Mouse (Mus musculus): Measurements from ENCODE around the gene Borcs5.
"Not testable (repeated sequence)": the region's sequence is repeated elsewhere in the genome, so short reads cannot be mapped to it uniquely, and the experiment has no call there.

Gene Borcs5

GRCm38 (mm10) chr6:134673712-134674111 lies 34.4 kb downstream of the Borcs5 start:
- DNase-seq (ENCODE audit: low spot score) = not testable (repeated sequence)

- no peak for DNase-seq (ENCODE audit: low spot score)
Observed at GRCm38 (mm10) chr6:134677504-134677903, 38.2 kb downstream of the Borcs5 start.

- no peak for DNase-seq (ENCODE audit: low spot score)
Observed at GRCm38 (mm10) chr6:134678037-134678436, 38.7 kb downstream of the Borcs5 start.

- not testable (repeated sequence) for DNase-seq (ENCODE audit: low spot score)
Observed at GRCm38 (mm10) chr6:134679330-134679729, 40.0 kb downstream of the Borcs5 start.

- DNase-seq (ENCODE audit: low spot score) = no peak
Observed at GRCm38 (mm10) chr6:134684354-134684915, 45.1 kb downstream of the Borcs5 start.

GRCm38 (mm10) chr6:134685040-134685439 lies 45.7 kb downstream of the Borcs5 start:
- DNase-seq (ENCODE audit: low spot score) = no peak

- no peak for DNase-seq (ENCODE audit: low spot score)
Observed at GRCm38 (mm10) chr6:134685515-134685914, 46.2 kb downstream of the Borcs5 start.

- no peak for DNase-seq (ENCODE audit: low spot score)
Observed at GRCm38 (mm10) chr6:134694498-134694897, 55.2 kb downstream of the Borcs5 start.

GRCm38 (mm10) chr6:134694988-134695387 lies 55.7 kb downstream of the Borcs5 start:
- DNase-seq (ENCODE audit: low spot score) = no peak

GRCm38 (mm10) chr6:134695625-134696024 lies 56.3 kb downstream of the Borcs5 start:
- no peak for DNase-seq (ENCODE audit: low spot score)

GRCm38 (mm10) chr6:134696146-134696545 lies 56.8 kb downstream of the Borcs5 start:
- DNase-seq (ENCODE audit: low spot score) = no peak

GRCm38 (mm10) chr6:134696554-134696953 lies 57.2 kb downstream of the Borcs5 start:
- no peak for DNase-seq (ENCODE audit: low spot score)

GRCm38 (mm10) chr6:134698243-134698642 lies 58.9 kb downstream of the Borcs5 start:
- DNase-seq (ENCODE audit: low spot score) = no peak

- DNase-seq (ENCODE audit: low spot score) = no peak
Observed at GRCm38 (mm10) chr6:134700451-134701210, 61.3 kb downstream of the Borcs5 start.

- DNase-seq (ENCODE audit: low spot score) = no peak
Observed at GRCm38 (mm10) chr6:134701211-134701602, 61.9 kb downstream of the Borcs5 start.

- no peak for DNase-seq (ENCODE audit: low spot score)
Observed at GRCm38 (mm10) chr6:134702184-134702583, 62.9 kb downstream of the Borcs5 start.

GRCm38 (mm10) chr6:134703053-134703690 lies 63.9 kb downstream of the Borcs5 start:
- DNase-seq (ENCODE audit: low spot score) = no peak

GRCm38 (mm10) chr6:134706467-134706866 lies 67.2 kb downstream of the Borcs5 start:
- no peak for DNase-seq (ENCODE audit: low spot score)

- no peak for DNase-seq (ENCODE audit: low spot score)
Observed at GRCm38 (mm10) chr6:134710020-134710419, 70.7 kb downstream of the Borcs5 start.

- DNase-seq (ENCODE audit: low spot score) = no peak
Observed at GRCm38 (mm10) chr6:134713321-134713720, 74.0 kb downstream of the Borcs5 start.

- no peak for DNase-seq (ENCODE audit: low spot score)
Observed at GRCm38 (mm10) chr6:134713897-134714296, 74.6 kb downstream of the Borcs5 start.

GRCm38 (mm10) chr6:134716168-134716587 lies 76.9 kb downstream of the Borcs5 start:
- DNase-seq (ENCODE audit: low spot score) = no peak
